Mouse (Mus musculus) megakaryocyte, embryonic 14.5 days (primary cell): ENCODE results near the gene Zg16.

Experiments used
- FLI1 ChIP-seq: IDR thresholded peaks from 2 replicates; pipeline ENCODE4 v1.6.1; 2012; ENCODE audit warnings: low read length, inconsistent platforms, mixed read lengths
- GATA1 ChIP-seq: IDR thresholded peaks from 3 replicates; pipeline ENCODE4 v1.6.1; 2012; ENCODE audit warnings: mixed read lengths, low read length, inconsistent platforms, borderline replicate concordance

DNA sequence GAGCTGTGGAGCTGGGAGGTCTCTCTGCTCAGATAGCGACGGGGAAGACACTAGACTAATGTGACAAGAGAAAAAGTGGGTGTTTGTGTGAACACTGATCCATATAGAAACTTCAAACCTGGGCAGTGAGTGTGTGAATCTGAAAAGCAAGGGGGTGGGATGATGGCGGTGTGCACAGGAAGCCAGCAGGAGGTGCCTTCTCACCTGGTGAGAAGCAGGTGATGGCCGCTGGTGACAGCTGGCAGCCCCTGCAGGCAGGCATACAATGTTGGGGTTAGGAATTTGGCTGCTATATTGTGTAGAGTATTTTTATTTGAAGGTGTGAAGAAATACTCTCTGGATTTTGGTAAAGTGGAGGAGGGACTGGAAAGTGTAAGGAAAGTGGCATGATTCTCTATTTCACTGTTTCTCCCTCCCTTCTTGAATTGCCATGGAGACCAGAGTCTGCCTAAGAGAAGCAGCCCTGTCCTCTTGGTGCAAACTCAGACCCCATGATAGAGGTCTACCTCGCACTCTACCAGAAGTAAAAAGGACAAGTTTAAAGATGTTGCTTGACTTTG, 32.0 kb downstream of the Zg16 start:
- no peak for TF ChIP-seq GATA1
- no peak for TF ChIP-seq FLI1
